Mouse (Mus musculus): ENCODE measurements around the gene Nkain4.

The Nkain4 gene

DNA sequence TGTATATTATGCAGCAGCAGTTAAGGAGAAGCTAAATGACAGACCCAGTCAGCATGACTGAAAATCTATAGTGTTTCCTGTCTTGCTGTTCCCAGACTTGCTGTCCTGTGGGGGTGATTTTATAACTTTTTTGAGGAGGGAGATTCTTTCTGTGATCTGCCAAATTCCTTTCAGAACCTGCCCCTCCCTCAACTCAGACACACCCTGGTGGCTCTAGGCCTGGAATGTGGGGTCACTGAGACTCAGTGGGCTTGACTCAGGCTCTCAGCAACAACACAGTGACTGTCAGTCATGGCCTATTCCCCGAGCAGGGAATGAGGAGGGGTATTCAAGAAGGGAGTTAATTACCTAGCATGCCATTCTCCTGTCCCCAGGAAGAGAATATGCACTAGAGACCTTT, 4.6 kb downstream of the Nkain4 start:
- DNase-seq: no peak

DNA sequence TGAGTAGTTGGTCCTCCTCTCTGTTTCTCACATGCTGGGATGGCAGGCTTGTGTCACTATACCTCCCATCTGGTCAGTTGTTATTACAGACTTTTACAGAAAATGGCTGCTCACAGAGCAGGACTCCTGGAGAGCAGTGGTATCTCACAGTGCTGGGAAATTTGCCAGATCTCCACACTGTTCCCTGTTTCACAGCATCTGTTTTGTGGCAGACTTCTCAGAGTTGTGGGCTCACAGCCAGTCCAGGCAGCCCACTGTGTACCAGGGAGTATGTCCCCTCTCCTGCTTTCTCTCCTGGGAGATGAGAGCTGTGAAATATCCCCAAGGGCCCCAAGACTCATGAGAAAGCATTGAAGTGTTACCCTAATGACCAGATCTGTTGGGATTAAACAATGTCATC, 12.6 kb downstream of the Nkain4 start:
- DNase-seq: no peak

DNA sequence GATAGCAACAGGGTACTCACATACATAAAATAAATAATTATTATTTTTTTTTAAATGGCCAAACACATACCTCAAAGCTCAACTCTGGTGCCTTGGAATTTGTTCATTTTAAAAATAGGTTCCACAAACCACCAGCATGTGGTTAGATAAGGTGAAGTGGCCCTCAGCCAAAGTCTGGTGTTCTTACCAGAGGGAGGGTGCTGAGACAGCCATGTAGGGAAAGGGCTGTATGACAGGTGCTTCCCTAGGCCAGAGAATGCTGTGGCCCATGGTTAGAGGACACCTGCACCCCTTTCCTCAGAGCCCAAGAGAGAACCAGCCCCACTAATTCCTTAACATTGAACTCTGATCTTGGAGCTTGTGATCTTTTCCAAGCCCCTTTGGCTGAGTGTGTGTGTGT, 14.3 kb downstream of the Nkain4 start:
- DNase-seq: no peak

DNA sequence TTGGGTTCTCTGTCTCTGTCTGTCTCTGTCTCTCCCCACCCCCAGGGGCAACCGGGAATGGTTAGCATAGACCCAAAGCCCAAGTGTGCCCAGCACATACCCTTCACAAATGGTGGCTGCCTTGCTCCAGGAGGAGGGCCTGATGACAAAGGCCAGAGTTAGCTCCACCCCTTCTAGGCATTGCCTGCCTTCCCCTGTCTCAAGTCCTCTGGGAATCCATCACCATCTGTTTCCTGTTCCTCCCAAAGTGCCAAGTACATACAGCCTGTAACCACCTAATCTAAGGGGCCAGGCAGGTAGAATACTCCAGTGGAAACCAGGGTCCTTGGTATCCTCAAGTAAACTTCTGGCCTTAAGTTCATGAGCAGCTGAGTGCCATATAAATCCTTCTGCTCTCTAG, 22.1 kb downstream of the Nkain4 start:
- DNase-seq: no peak

DNA sequence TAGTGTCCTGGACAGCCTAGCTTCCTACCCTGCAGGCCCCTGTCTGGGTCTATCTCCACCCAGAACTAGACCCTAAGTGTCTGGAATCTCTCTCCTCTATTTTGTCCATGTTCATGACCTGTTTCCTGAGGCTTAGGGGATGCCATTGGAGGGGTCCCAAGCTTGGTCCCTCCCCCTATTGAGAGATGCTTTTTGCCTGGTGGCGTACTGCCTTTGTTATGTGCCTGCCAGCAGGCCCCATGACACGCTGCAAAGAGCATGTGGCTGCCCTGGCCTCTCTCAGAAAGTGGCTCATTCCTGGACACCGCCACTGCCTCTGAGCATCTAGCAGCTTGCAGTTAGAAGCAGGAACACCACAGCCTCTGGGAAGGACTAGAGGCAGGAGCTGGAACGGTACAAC, 25.8 kb downstream of the Nkain4 start, which contains the start of gene Birc7:
Birc7 (plus strand) TSS at position 301 of the 400 bp plus-strand sequence.
- no peak for DNase-seq

DNA sequence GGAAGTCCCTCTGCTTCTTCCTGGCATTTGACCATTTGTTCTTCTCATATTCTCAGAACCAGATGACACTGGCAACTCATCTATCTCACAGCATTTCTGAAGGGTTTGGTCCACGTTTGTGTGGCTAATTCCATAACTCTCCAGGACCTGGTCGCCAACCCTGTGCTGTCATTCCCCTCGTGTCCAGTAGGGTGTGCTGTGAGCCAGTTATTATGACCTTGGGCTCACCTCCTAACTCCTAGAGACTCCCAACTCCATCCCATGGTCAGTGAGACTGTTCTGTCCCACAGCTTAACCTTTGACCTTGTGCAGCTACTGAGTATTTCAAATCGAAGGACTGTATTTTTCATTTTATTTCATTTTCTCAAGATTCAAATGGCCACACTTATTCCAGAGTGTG, 29.3 kb downstream of the Nkain4 start:
- DNase-seq: peak; percentile 42 to 56

DNA sequence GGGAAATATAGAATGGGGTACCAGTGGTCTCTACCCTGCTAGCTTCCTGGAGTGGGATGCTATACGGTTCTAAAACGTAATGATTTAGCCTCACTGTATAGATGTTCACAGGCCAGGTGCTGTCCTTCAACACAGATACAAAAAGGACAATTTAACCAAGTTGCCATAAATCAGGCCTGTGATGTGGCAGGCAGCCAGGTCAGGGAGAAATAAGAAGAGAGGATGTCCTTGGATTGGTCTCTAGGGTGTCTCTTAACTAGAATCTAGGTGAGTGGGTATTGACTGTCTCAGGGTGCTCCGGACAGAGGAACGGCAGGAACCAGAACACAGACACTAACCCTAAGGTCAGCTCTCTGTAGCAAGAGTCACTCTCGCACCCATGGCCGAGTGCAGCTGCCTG, 31.8 kb downstream of the Nkain4 start:
- DNase-seq: no peak

DNA sequence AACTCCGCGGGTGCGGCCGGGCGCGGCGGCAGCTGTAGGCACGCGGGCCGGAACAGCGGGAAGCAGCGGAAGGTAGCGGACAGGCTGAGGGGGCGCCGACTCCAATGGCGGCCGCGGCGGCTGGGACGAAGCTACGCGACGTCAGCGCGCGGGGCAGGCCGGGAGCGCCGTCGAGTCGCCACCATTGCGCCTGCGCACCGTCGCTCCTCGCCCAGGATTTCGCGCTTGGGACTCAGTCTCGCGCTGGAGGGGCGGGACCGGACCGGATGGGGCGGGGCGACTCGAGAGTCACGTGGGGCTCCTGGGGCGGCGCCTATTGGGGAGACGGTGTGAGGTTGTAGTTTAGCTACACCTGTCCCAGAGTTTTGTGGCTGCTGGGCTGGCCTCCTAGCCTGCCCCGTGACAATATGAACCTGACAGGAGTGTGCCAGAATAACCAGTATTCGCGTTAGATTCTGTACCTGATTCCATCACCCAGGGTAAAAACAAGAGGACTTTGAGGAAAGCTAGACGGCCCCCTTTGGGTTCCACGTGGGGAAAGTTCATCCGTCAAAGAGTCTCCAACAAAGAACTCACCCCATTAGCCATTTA, 33.6 kb downstream of the Nkain4 start, which contains the start of gene Ythdf1:
Ythdf1 (minus strand) TSS at position 140 of the 591 bp plus-strand sequence.
- DNase-seq: peak; percentile 98 to 100

DNA sequence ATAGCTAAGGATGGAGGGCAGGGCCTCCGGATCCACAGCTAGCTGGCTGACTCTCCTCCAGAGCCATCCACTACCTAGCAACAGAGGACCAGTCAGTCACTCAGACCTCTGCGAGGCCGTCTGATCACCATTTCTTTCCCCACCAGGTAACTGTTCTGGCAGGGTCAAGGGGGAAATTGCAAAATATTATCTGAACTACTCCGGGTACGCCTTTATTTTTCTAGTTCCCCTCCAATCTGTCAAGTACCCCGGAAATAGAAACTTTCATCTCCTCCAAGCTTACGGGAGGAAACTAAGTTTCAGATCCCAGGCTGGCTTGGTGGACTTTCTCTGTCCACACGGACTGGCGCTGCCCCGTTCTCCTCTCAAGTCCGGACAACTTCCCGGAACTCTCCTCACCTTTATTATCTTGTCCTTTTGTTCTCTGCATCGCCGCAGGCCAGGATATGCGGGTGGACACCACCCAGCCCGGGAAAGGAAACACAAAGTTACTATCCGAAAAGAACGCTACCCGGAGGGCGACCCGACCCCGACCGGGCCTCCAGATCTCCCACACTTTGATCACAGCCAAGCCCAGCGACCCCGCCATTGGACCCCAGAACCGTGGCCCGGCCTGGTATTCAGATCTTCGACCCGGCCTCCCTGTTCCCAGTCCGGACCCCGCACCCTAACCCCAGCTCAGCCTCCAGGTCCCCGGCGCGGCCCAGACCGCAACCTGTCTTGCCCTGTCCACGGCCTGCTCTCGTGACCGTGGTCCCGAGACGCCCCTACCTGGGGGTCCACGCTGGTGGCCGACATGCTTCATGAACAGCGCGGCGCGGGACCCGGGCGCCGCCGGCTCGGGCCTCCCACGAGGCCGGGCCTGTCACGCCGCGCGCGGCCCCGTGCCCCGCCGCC, 34.3 kb downstream of the Nkain4 start:
- DNase-seq: no peak

DNA sequence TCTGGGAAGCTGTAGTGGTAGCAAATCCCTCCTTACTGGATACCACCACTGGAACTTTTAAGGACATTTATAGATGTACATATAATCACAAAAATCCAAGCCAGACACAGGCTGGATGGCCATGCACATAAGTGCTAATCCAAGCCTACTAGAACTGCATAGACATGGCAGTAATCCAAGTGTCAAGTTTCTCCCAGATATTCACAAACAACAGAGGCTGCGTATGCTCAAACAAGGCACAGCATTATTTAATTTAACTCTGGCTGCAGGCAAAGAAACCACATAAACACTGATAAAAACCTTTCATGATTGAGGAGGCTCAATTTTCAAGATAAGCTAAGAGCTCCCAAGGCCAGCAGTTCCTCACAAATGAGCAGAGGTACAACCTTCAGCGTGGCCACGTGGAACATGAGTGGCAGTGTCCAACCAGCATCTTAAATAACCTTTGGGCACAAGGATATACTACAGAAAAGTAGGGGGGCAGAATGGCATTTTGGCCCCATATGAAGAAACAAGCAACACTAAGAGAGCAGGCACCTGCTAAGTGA, 38.5 kb downstream of the Nkain4 start:
- no peak for DNase-seq

DNA sequence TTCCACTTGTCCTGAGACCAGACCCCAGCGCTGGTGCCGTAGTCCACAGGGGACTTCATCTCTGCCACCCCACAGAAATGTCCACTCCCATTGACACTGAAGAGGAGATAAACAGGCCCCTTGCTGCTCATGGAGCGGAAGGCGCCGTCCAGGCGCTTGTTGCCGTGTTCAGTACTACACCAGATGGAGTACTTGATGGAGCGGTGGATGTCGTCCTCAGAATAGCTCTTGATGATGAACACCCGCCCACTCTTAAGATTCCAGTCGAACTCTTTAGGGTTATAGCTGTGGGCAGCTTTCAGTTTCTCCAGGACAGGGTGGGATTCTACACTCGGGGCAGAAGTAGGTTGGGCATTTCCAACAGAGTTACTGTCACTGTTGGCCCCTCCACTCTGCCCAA, 43.6 kb downstream of the Nkain4 start:
- DNase-seq: no peak

DNA sequence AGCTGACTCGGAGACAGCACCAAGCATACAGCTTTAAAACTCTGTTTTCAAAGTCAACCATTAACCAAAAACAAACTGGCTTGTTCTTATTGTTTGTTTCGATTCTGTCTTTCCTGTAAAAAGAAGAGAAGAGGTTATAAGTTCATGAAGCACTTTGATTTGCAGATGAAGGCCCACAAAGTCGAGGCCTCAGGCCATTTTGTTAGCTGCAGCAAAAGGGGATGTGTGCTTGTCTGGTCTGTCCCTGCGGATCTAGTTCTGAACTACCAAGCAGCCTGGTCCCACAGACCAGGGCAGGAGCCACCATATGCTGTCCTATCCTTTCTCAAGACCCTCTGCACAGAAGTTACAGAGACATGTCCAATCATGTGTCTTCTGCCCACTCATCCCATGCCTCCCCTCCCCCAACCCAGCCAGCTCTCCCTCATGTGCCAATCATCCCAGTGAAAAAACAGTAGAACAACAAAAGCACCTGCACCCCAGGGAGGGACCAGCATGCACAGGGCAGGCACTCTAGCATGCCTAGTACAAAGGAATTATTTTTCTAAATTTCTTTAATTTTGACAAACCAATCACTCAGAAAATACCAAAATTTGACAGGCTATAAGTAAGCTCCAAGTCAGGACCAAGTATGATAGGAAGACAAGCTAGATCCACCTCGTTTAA, 48.8 kb downstream of the Nkain4 start:
- DNase-seq: no peak

DNA sequence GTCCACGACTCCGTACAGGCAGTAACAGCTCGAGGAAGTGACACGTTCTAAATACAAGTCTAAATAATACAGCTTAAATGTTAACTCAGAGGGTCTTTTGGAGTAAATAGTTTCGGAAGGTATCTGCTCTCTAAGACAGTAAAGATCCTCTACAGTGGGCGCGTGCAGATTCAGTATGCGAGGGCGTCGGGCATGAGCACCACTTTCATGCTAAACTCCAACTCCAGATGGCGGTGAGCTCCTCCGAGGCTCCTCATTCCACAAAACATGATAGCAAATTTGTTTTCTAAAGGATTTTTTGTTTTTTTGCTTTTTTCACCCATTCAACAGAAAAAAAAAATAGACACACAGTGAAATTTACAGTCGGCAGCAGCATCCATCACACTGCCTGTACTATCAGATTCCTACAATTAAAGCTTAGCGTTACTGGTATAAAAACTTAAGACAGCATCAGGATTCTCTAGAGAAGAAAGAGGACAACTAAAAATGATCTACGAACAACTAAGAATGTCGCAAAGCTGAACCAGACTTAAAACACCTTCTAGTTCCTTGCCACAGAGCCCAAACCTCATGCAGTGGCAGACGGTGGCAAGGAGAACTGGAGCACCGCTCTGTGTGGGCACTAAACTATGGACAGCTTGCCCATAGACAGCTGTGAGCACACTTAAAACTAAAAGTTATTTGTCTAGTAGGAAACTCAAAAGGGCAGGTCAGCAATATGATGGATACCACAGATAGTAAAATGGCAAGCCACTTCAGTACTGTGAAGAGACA, 49.9 kb downstream of the Nkain4 start:
- DNase-seq: no peak

DNA sequence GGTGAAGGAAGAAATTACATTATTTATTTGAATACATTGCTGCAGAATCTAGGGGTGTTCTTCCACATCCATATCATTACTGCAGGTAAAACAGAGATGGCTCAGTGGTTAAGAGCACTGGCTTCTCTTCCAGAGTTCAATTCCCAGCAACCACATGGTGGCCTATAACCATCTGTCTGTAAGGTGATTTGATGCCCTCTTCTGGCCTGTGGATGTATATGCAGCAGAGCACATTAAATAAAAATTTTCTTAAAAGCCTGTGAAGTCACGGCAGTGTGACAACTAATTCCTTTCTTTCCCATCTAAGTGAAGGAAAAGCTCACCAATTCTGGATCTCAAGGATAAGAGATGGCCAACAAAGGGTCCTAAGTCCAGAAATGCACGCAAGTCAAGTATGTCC, 52.4 kb downstream of the Nkain4 start:
- no peak for DNase-seq

DNA sequence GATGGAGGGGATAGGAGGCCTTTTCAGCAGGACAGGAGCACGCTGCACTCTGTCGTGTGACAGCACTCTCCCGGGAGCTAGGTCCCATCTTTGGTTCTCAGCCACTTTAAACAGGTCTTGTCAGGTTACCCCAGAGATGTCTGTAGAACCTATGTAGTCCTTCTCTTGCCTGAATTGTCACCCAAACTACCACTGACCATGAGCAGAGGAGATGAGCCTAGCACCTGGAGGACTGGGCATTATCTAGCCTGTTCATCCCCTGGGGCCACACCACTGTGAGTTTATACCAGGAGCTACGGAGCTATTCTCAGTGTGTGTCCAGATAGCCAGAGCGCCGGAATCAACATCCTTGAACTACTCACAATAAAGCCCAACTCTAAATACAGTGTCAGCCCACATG, 56.6 kb downstream of the Nkain4 start:
- DNase-seq: no peak

DNA sequence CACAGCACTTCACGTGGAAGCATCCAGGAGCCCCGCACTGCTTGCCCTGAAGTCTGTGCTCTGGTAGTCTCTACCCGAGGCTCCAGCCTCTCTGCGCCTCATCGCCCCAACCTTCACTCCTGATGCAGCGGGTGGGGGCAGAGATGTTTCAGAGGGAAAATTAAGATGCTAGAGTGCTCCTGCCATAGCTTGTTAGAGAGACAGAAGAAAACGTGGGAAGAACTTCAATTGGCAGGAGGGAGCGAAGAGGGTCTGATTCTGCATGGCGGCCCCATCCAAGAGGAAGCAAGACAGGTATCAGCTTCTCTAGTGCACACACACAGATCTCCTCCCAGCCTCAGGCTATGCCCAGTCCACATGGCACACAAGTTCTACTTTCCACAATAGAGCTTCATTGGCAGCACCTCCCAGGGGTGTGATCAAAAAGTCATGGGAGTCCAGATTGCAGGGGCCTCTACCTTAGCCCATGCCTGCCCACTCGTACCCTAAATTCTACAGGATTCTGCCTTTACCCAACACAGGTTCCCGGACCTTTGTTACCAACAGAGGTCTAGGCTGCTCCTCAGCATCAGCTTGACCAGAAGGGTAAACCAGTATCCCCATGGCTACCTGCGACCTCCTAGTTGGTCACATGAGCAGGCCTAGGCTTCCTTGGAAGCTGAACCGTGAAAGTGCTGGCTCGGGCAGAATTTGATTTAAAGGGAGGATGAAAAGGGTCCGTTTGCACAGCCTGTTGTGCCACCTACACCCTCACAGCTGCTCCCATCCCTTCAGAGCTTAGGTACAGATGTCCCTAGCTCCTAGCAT, 57.5 kb downstream of the Nkain4 start:
- no peak for DNase-seq

DNA sequence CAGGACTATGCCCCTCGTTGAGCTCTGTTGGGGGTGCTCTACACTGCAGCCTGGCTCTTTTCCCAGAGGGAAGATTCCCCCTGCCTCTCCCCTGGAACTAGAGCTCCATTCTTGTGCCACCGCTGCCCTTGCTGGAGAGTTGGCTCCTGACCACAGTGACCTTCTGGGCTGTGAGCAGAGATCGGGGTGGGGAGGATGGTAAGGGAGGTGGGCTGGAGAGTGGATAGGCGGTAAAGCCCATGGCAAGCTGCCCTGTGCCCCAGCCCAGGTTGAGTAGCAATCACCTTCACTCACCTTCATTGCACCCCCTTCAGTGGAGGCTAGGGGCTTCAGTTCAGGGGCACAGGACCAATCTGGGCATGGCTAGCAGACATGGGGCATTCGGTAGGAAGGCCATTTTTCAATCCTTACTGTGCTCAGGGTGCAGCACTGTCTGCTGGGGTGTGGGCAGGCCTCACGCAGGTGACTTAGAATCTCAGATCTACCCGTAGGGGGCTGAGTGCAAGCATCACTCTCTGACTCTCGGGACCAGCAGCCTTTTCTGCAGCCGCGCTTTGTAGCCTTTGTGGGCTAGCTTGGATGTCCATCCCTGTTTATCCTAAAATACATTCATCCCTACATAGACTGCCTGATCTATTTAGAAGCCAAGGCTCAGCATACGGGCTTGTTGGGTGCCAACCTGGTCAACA, 58.5 kb downstream of the Nkain4 start:
- DNase-seq: no peak

DNA sequence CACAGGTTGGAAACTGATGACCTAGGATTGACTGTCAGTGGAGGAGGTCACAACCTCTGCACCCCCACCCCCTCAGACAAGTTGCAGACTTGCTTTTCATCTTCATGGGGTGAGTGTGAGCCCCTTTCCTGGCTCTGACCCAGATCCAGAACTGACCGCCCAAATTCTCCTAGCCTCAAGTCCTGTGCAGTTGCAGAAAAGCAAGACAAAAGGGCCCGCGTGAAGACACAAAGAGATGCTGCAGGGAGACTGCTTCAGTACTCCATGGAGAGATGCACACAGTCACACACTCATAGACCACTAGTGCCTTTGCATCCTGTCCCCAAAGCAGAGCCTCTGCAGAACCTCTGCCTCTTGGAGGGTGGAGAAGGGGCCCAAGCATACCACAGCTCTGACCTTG, 59.2 kb downstream of the Nkain4 start:
- no peak for DNase-seq

DNA sequence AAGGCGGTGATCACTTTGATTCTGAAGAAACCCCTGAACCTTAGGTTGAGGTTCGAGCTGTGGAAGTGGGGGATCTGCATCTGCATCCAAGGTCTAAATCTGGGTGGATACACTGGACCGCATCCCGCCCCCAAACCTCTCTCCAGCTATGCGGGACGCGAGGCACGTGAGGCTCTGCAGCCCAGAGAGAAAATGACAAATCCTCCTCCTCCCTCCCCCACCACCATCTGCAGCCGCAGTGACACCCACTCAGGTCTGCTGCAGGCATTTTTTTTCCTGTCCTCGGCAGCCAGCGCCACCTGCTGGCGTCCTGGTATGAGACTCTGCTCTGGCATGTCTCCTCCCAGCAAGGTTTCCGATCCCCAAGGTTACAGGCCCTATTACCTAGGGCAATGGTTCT, 59.8 kb downstream of the Nkain4 start:
- peak; percentile 76 to 80 for DNase-seq

DNA sequence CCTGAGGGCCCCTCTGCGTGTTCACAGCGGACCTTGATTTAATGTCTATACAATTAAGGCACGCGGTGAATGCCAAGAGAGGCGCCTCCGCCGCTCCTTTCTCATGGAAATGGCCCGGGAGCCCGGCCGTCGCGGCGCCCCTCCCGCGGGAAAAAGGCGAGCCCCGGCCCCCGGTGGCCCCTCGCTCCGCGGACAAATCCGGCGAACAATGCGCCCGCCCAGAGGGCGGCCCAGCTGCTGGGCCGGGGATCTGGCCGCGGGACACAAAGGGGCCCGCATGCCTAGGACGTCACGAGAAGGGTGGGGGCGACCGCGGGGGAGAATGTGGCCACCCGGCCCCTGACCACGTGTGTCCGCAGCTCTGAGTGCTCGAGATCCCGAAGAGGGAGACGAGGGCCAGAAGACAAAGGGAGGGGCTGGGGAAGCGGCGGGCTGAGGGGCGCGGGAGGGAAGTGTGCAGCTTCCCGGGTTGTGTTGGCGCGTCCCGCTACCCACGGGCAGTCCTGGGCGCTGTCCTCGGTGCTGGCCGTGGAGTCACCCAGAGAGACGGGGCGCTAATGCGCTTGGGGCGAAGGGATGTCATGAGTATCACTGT, 60.4 kb downstream of the Nkain4 start:
- peak; percentile 27 to 38 for DNase-seq

DNA sequence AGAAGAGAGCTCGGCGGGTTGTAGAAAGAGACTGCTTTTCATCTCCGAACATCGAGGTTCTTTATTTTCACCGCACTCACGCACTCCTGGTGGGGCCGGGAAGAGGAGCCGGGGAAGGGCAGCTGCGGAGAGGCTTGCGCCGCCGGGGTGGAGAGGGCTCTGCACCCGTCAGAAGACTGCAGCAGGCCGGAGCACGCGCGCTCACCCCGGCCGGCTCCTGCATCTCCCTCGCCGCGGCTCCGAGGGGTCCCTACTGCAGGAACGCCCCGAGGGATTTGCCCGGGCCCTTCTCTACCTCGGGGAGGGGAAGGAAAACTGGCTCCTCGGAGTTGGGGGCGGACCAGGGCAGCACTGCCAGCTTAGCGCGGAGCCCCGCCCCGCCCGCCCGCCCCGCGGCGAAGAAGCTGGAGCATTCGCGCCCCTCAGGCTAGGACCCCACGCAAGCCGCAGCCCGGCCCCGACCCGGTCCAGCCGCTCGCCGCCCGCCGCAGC, 60.9 kb downstream of the Nkain4 start:
- DNase-seq: no peak

Measured in thymus, postnatal 36 days (tissue).